Mouse (Mus musculus) heart, embryonic 12.5 days (tissue): ENCODE measurements around the gene Tnip3. TPM values are rescaled to one million over a fixed set of nuclear protein-coding genes. Genes with fewer than 3 reads are reported as not detected.

Experiments
- polyA plus RNA-seq: library from polyadenylated mRNA; unstranded; fragments of >200 nt; fragmentation: Nextera tagmentation; extraction: Ambion mirVana; gene quantifications from 2 replicates; pipeline ENCODE4 v1.2.1, GENCODE M21; 2016

Gene Tnip3
- polyA plus RNA-seq, 1 experiment from 2014 or later = 0.20 TPM

Other genes starting within 250 kb of the Tnip3 start
- gene C130060K24Rik, start 144.2 kb upstream of the Tnip3 start, polyA plus RNA-seq = 0.18 and 0.27 TPM in 2 replicates
- 1.6 and 2.0 TPM in 2 replicates for gene Ndnf, start 146.3 kb downstream of the Tnip3 start, polyA plus RNA-seq